Mouse (Mus musculus) heart, embryonic 16.5 days (tissue): ENCODE results near the gene Bach2. TPM values are rescaled to one million over a fixed set of nuclear protein-coding genes. Genes with fewer than 3 reads are reported as not detected.

ENCODE experiments used
- ATAC-seq: fragments of 200-750 bp; cut with Nextera tagmentation; replicated peaks from 2 replicates; pipeline ENCODE4 v1.8.0; 2017; ENCODE audit warnings: moderate number of reproducible peaks; ENCODE audit not compliant: insufficient read depth, low FRiP score; ENCODE audit errors: extremely low read depth
- H3K27ac ChIP-seq: fragments of 300-500 bp; sonication (generic); 2 replicates; pipeline ENCODE4 v1.5.1; 2014; ENCODE audit warnings: mild to moderate bottlenecking, low read length, control low read depth, moderate library complexity
- H3K27me3 ChIP-seq: fragments of 300-500 bp; sonication (generic); 2 replicates; pipeline ENCODE4 v1.6.1; 2014; ENCODE audit warnings: low read length, mixed read lengths; ENCODE audit not compliant: control insufficient read depth, insufficient read depth
- H3K36me3 ChIP-seq: fragments of 300-500 bp; sonication (generic); 2 replicates; pipeline ENCODE4 v1.6.1; 2014; ENCODE audit not compliant: control insufficient read depth, insufficient read depth
- H3K4me1 ChIP-seq: fragments of 300-500 bp; sonication (generic); 2 replicates; pipeline ENCODE4 v1.6.1; 2014; ENCODE audit warnings: low read length, mixed read lengths; ENCODE audit not compliant: control insufficient read depth, insufficient read depth
- H3K4me2 ChIP-seq: fragments of 300-500 bp; sonication (generic); 2 replicates; pipeline ENCODE4 v1.6.1; 2014; ENCODE audit warnings: low read depth, mild to moderate bottlenecking, control low read depth, low read length
- H3K4me3 ChIP-seq: fragments of 300-500 bp; sonication (generic); 2 replicates; pipeline ENCODE4 v1.5.1; 2014; ENCODE audit warnings: mild to moderate bottlenecking, control low read depth, low read length
- H3K9ac ChIP-seq: fragments of 300-500 bp; sonication (generic); 2 replicates; pipeline ENCODE4 v1.6.1; 2014; ENCODE audit warnings: low read length, control low read depth
- H3K9me3 ChIP-seq: fragments of 300-500 bp; sonication (generic); replicated peaks from 2 replicates; pipeline ENCODE4 v1.6.1; 2016; ENCODE audit warnings: low read length; ENCODE audit not compliant: control insufficient read depth
- whole genome bisulfite sequencing: fragments of 180-500 bp; shearing (Covaris S2); extraction: QIAGEN DNeasy Blood & Tissue Kit; methylation state at CpG from one replicate; pipeline ENCODE4 v1.1.7; 2014; 5-methylcytosine and 5-hydroxymethylcytosine counted together
- polyA plus RNA-seq: library from polyadenylated mRNA; unstranded; fragments of >200 nt; fragmentation: Nextera tagmentation; extraction: Ambion mirVana; gene quantifications from 2 replicates; pipeline ENCODE4 v1.2.1, GENCODE M21; 2015

Gene Bach2
- polyA plus RNA-seq, 1 experiment from 2014 or later, result 5.0 TPM

DNA sequence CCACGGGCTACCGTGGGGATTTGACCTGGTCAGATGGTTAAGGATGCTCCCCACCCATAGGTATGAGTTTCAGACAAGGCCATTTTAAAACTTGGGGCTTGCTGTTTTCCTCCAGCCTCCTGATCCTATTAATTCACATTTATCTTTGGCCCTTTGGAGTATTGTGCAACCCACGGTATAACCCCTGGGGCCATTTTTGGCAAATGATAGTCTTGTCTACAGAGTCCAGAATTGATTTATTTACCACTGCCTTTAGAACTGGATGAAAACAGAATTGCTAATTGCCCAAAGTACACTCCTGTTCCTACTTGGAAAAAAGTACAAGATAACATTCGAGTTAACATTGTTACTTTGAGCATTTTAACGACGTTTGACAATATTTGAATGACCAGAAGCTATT, 7.0 kb downstream of the Bach2 start:
- WGBS, result 86% methylated on average over 6 of the region's 6 CpGs
- Histone ChIP-seq H3K27ac (no peak overlapping the region), H3K36me3 (no peaks in the 10 kb centered on the region), H3K9me3 (no peaks in the 10 kb centered on the region), H3K27me3 (no peaks in the 10 kb centered on the region), H3K9ac (no peak overlapping the region), H3K4me3 (no peak overlapping the region), H3K4me2 (no peak overlapping the region), H3K4me1 (peaks cover 62% of the 10 kb centered on the region)
- no peak for ATAC-seq

DNA sequence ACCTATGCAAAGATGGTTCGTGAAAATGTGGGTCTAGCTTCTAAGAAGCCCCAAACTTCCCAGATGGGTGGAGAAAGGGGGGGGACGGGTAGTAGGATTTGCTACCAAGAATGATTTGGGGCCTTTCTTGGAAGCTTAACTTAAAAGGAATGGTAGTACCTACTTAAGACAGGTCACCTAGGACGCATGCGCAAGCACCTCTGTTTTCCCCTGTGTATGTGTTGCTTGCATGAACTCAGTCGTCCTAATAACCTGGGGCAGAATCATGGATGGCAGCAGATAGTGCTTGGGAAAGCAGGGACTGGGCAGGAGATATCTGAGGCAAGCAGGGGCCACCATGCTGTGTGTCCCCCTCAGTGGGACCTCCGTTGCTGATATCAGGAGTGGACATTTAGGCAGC, 7.4 kb downstream of the Bach2 start:
- H3K36me3 ChIP-seq, result no peaks in the 10 kb centered on the region
- no peak overlapping the region for H3K27ac ChIP-seq
- H3K9me3 ChIP-seq, result no peaks in the 10 kb centered on the region
- no peak for ATAC-seq
- no peak overlapping the region for H3K4me2 ChIP-seq
- H3K9ac ChIP-seq, result no peak overlapping the region
- peaks cover 60% of the 10 kb centered on the region for H3K4me1 ChIP-seq
- H3K4me3 ChIP-seq, result no peak overlapping the region
- WGBS, result 77% methylated on average over 6 of the region's 6 CpGs
- no peaks in the 10 kb centered on the region for H3K27me3 ChIP-seq

DNA sequence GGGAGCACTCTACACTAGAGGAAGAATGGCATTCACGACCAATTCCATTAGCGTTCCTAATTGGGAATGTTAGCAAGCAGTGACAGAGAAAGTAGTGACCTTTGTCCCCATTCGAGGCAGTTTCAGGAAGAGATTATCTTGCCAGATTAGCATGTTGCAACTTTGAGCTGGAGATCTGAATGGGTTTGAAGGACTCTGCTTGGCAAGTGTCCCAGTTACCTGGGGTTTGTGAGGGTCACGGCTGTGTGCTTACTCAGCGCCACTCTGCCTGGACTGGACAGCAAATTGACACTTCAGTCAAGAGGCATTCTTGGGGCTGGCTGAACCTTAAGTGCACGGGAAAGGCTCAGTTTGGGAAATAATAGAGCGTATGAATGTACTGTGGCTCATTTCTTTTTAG, 8.2 kb downstream of the Bach2 start:
- H3K36me3 ChIP-seq, result no peaks in the 10 kb centered on the region
- H3K27ac ChIP-seq, result peak overlapping the region; percentile 32
- 19% methylated on average over 7 of the region's 7 CpGs for WGBS
- no peak for ATAC-seq
- H3K4me2 ChIP-seq, result peak overlapping the region; percentile 19; the same call in 1 of the 2 replicates
- no peak overlapping the region; the same call in 1 of the 2 replicates for H3K9ac ChIP-seq
- no peak overlapping the region for H3K4me3 ChIP-seq
- no peaks in the 10 kb centered on the region for H3K9me3 ChIP-seq
- peaks cover 62% of the 10 kb centered on the region for H3K4me1 ChIP-seq
- H3K27me3 ChIP-seq, result no peaks in the 10 kb centered on the region

DNA sequence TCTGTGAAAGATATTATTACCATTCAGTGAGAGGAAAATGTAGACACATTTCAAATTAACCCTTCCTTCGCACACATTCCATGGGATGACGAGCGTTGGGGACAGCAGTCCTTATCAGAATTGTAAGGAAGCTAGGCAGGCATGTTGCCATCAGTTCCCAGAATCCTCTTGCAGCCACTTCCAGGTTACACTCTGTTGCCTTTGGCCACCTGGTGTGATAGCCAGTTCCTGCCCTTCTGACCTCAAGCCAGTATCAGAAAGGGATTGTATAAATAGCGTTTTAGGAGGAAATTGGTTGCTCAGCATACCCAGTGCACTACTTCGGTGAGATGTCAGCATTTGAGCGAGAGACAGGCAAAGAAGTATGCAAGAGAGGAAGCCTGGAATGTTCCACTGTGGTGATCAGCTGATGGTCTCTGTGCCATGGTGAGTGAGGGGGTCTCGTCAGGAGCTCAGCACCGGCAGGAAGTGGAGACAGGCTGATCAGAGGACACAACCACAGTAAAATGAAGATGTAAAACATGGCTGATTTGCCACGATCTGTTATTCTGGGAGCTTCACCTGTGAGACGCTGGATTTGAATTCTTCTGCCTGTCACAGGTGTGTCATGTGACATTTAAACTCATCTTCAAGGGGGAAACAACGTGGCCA, 9.0 kb downstream of the Bach2 start:
- Histone ChIP-seq H3K9ac (0 out of 2 replicates have a peak overlapping the region, but pooled peaks have one; percentile 2), H3K27ac (no peak overlapping the region)
- ATAC-seq, result no peak

DNA sequence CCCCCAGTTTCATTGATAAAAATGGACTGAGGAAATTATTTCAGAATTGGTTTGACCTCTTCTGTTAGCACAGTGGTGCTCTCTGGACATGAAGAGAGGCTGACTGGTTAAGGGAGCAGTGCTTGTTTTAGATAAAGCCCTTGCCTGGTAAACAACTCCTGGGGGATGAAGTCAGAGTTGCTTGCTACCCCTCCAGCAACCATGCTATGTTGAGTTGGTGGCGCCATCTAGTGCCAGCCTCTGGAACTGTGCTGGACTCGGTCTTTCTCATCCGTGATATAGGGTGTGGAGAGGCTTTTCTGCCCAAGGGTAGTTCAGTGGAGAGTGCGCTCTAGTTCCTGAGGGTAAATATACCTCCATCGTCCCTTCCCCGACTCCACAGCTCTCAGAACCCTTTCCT, 9.6 kb downstream of the Bach2 start:
- ATAC-seq, result no peak
- no peak overlapping the region for H3K9ac ChIP-seq
- H3K4me1 ChIP-seq, result peaks cover 57% of the 10 kb centered on the region
- no peaks in the 10 kb centered on the region for H3K9me3 ChIP-seq
- H3K27me3 ChIP-seq, result no peaks in the 10 kb centered on the region
- WGBS, result 38% methylated on average over 6 of the region's 6 CpGs
- no peak overlapping the region for H3K4me3 ChIP-seq
- no peak overlapping the region for H3K4me2 ChIP-seq
- no peaks in the 10 kb centered on the region for H3K36me3 ChIP-seq
- no peak overlapping the region for H3K27ac ChIP-seq

More for the DNA sequence above, 9.0 kb downstream of the Bach2 start:
- no peak overlapping the region for H3K4me3 ChIP-seq
- H3K4me1 ChIP-seq, result peaks cover 62% of the 10 kb centered on the region
- H3K27me3 ChIP-seq, result no peaks in the 10 kb centered on the region
- no peaks in the 10 kb centered on the region for H3K36me3 ChIP-seq
- 40% methylated on average over 11 of the region's 11 CpGs for WGBS
- H3K9me3 ChIP-seq, result no peaks in the 10 kb centered on the region
- no peak overlapping the region for H3K4me2 ChIP-seq

DNA sequence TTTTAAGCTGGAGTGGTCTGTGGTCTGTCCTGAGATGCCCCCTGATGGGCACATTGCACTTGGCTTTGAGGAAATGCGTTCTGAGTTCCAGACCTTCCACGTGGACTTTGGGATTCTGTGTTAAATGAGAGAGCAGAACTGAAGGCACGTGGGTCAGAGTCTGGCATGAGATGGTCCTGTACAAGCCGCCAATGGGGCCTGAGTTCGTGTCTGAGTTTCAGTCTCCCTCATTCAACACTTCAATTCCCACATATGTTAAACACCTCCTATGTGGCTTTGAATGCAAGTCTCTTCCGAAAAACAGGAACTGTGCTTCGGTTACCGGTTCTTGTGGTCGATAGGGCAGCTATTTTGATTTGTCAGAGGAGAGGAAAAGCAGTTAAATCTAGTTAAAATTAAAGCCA, 10.4 kb downstream of the Bach2 start:
- peak overlapping the region; percentile 12; the same call in 1 of the 2 replicates for H3K4me2 ChIP-seq
- H3K36me3 ChIP-seq, result no peaks in the 10 kb centered on the region
- H3K9ac ChIP-seq, result no peak overlapping the region; the same call in 1 of the 2 replicates
- no peaks in the 10 kb centered on the region for H3K9me3 ChIP-seq
- H3K27ac ChIP-seq, result no peak overlapping the region
- no peak for ATAC-seq
- no peaks in the 10 kb centered on the region for H3K27me3 ChIP-seq
- WGBS, result 58% methylated on average over 9 of the region's 9 CpGs
- H3K4me1 ChIP-seq, result peaks cover 52% of the 10 kb centered on the region
- no peak overlapping the region for H3K4me3 ChIP-seq

DNA sequence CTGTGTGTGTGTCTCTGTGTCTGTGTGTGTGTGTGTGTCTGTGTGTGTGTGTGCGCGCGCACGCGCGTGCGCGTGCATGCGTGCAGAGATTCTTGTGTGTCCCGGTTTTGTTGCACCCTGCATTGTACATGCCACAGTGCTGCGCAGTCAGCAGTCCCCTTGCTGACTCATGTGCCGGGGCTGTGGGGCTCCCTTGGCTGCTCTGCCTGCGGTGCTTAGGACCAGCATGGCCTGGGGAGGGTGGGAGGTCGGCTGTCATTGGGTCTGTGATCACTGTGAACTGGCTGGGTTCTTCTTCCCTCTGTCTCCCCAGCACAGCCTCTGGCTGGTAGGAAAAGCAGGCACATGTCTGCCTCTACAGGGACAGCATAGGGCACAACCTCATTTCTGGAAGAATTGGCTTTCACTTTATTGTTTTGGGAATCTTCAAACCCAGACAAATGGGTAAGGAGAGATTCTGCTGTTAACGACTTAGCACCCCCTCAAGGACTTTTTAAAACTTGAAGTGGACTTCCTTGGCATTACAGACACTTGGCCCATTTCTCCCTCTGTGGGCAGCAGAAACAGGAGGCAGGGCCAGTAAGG, 11.2 kb downstream of the Bach2 start:
- H3K36me3 ChIP-seq, result no peaks in the 10 kb centered on the region
- WGBS, result 62% methylated on average over 15 of the region's 15 CpGs
- H3K9me3 ChIP-seq, result no peaks in the 10 kb centered on the region
- H3K4me2 ChIP-seq, result peak overlapping the region; percentile 72
- peak overlapping the region; percentile 68 for H3K9ac ChIP-seq
- peak overlapping the region; percentile 46 for H3K4me3 ChIP-seq
- no peaks in the 10 kb centered on the region for H3K27me3 ChIP-seq
- 0 out of 2 replicates have a peak, but pooled peaks have one; percentile 21 for ATAC-seq
- H3K27ac ChIP-seq, result peak overlapping the region; percentile 89
- peaks cover 46% of the 10 kb centered on the region for H3K4me1 ChIP-seq

DNA sequence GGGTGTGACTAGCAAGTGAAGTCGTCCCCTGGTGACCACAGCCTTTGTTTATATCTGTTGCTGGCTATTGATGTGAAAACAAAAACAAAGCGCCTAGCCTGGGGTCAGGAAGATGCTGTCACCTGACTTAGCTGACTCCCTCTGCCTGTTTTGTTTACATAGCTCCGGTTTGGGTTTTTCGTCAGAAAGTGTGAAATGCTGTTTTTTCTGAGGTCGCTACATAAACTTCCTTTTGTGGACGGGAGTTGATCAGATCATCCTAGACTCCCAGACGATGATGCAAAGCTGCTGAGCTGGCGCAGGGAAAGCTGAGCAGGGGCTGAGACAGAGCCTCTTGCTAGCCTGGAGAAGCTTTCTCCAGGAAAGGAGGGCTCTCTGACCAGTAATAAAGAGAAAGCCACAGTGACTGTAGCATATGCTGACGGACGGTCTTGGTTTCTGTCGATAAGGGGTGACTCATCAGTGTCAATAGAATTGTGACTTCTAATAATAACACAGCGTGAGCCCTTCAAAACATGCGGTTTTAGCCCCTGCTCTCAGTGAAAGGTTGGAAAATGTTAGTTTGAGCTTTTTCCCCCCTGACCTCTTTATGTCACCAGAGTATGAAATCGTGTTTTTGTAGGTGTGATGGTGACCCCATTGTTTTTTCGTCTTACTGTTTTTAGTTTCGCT, 11.9 kb downstream of the Bach2 start:
- Histone ChIP-seq H3K9ac (peak overlapping the region; percentile 68), H3K4me1 (peaks cover 46% of the 10 kb centered on the region)
- 5% methylated on average over 16 of the region's 16 CpGs for WGBS

DNA sequence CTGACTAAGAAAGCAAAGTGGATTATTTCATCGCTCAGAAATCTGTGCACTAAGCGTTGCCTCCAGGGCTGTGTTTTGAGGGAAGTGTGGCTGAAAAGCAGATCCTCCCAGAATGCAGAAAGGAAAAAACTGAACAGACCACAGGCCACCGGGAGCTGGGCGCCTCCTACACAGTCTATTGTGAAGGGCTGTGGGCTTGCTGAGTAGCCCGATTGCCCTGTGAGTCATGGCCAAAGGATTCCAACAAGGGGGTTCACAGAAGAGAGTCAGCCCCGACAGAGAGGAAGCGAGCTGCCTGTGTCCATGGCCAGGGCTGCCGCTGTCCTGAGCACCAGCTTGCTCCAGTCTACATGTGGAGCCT, 12.4 kb downstream of the Bach2 start:
- Histone ChIP-seq H3K27me3 (no peaks in the 10 kb centered on the region), H3K9ac (peak overlapping the region; percentile 68), H3K4me3 (peak overlapping the region; percentile 46), H3K4me2 (peak overlapping the region; percentile 72), H3K27ac (peak overlapping the region; percentile 89), H3K4me1 (peaks cover 45% of the 10 kb centered on the region), H3K36me3 (no peaks in the 10 kb centered on the region), H3K9me3 (no peaks in the 10 kb centered on the region)
- WGBS, result 4% methylated on average over 8 of the region's 8 CpGs
- peak; percentile 79 for ATAC-seq

More for the DNA sequence above, 11.9 kb downstream of the Bach2 start:
- ATAC-seq, result peak; percentile 16; the same call in 1 of the 2 replicates
- Histone ChIP-seq H3K4me2 (peak overlapping the region; percentile 72), H3K36me3 (no peaks in the 10 kb centered on the region), H3K27ac (peak overlapping the region; percentile 89), H3K27me3 (no peaks in the 10 kb centered on the region), H3K9me3 (no peaks in the 10 kb centered on the region), H3K4me3 (peak overlapping the region; percentile 46)
